Mouse (Mus musculus) forebrain, postnatal 0 days (tissue): ENCODE results near the gene Cldn5. TPM values are rescaled to one million over a fixed set of nuclear protein-coding genes. Genes with fewer than 3 reads are reported as not detected.

Experiments used
- ATAC-seq: fragments of 200-750 bp; cut with Nextera tagmentation; 2 replicates; pipeline ENCODE4 v1.8.0; 2017; ENCODE audit warnings: mild to moderate bottlenecking, moderate library complexity
- DNase-seq: peaks from one replicate; pipeline ENCODE4 v3.0.0-alpha.2; 2015
- H3K27ac ChIP-seq: fragments of 300-500 bp; sonication (generic); 2 replicates; pipeline ENCODE4 v1.5.1; 2014; ENCODE audit warnings: low read depth, mild to moderate bottlenecking, antibody characterized with exemption, low read length, moderate library complexity, mixed read lengths
- H3K27me3 ChIP-seq: fragments of 300-500 bp; sonication (generic); 2 replicates; pipeline ENCODE4 v1.6.1; 2014; ENCODE audit warnings: mild to moderate bottlenecking, low read length, mixed read lengths; ENCODE audit not compliant: insufficient read depth
- H3K36me3 ChIP-seq: fragments of 300-500 bp; sonication (generic); 2 replicates; pipeline ENCODE4 v1.6.1; 2014; ENCODE audit warnings: mild to moderate bottlenecking, moderate library complexity; ENCODE audit not compliant: insufficient read depth
- H3K4me1 ChIP-seq: fragments of 300-500 bp; sonication (generic); 2 replicates; pipeline ENCODE4 v1.6.1; 2014; ENCODE audit warnings: antibody characterized with exemption; ENCODE audit not compliant: insufficient read depth
- H3K4me2 ChIP-seq: fragments of 300-500 bp; sonication (generic); 2 replicates; pipeline ENCODE4 v1.6.1; 2014; ENCODE audit warnings: low read depth, mild to moderate bottlenecking, moderate library complexity
- H3K4me3 ChIP-seq: fragments of 300-500 bp; sonication (generic); 2 replicates; pipeline ENCODE4 v1.5.1; 2014; ENCODE audit warnings: low read depth, low read length, mixed read lengths
- H3K9ac ChIP-seq: fragments of 300-500 bp; sonication (generic); 2 replicates; pipeline ENCODE4 v1.6.1; 2014; ENCODE audit warnings: mild to moderate bottlenecking
- H3K9me3 ChIP-seq: fragments of 300-500 bp; sonication (generic); 2 replicates; pipeline ENCODE4 v1.6.1; 2016; ENCODE audit warnings: low read length
- CTCF ChIP-seq: sonication (generic); IDR thresholded peaks from 2 replicates; pipeline ENCODE4 v1.5.1; 2016; ENCODE audit warnings: antibody characterized with exemption, control low read depth, low read depth
- WGBS: fragments of 180-500 bp; shearing (Covaris S2); extraction: QIAGEN DNeasy Blood & Tissue Kit; methylation state at CpG from one replicate; pipeline ENCODE4 v1.1.7; 2014; 5-methylcytosine and 5-hydroxymethylcytosine counted together
- polyA plus RNA-seq: library from polyadenylated mRNA; unstranded; fragments of >200 nt; fragmentation: Nextera tagmentation; extraction: Ambion mirVana; gene quantifications from 2 replicates; pipeline ENCODE4 v1.2.1, GENCODE M21; 2015
- total RNA-seq: library from RNA; depleted of rRNA; stranded (reverse); fragments of >200 nt; gene quantifications from 2 replicates; pipeline ENCODE4 v1.2.3, GENCODE M21; 2014

Cldn5 gene
- total and polyA plus RNA-seq, 2 experiments from 2014 or later, result 126 to 182 TPM

GRCm38 (mm10) chr16:18773936-18774335, 2.7 kb upstream of the Cldn5 start:
- WGBS, result 34% methylated on average over 2 of the region's 2 CpGs
- Histone ChIP-seq H3K36me3 (no peaks in the 10 kb centered on the region), H3K9me3 (no peaks in the 10 kb centered on the region), H3K4me1 (0 out of 2 replicates have a peak, but pooled peaks cover 3% of the 10 kb centered on the region), H3K27ac (no peak overlapping the region), H3K9ac (no peak overlapping the region), H3K4me2 (no peak overlapping the region), H3K27me3 (peaks cover 32% of the 10 kb centered on the region), H3K4me3 (no peak overlapping the region)
- TF ChIP-seq CTCF, result no peak
- DNase-seq, result no peak
- no peak for ATAC-seq

- no peaks in the 10 kb centered on the region for H3K9me3 ChIP-seq
- ATAC-seq (no peak; the same call in 1 of the 2 replicates), DNase-seq (no peak)
- 25% methylated on average over 18 of the region's 18 CpGs for whole genome bisulfite sequencing
- H3K9ac ChIP-seq, result no peak overlapping the region
- 0 out of 2 replicates have a peak overlapping the region, but pooled peaks have one; percentile 3 for H3K4me2 ChIP-seq
- no peak for TF ChIP-seq CTCF
- H3K4me3 ChIP-seq, result peak overlapping the region; percentile 9; the same call in 1 of the 2 replicates
- H3K27ac ChIP-seq, result no peak overlapping the region
- 0 out of 2 replicates have a peak, but pooled peaks cover 3% of the 10 kb centered on the region for H3K4me1 ChIP-seq
- peaks cover 32% of the 10 kb centered on the region for H3K27me3 ChIP-seq
- no peaks in the 10 kb centered on the region for H3K36me3 ChIP-seq
Observed at GRCm38 (mm10) chr16:18775621-18776555, 759 bp upstream of the Cldn5 start.

GRCm38 (mm10) chr16:18777101-18778080, 744 bp downstream of the Cldn5 start:
- H3K4me3 ChIP-seq, result peak overlapping the region; percentile 41
- ATAC-seq (peak; percentile 72), DNase-seq (peak; percentile 25)
- WGBS, result 2% methylated on average over 80 of the region's 80 CpGs
- no peaks in the 10 kb centered on the region for H3K9me3 ChIP-seq
- peak overlapping the region; percentile 43 for H3K9ac ChIP-seq
- no peak for TF ChIP-seq CTCF
- H3K4me2 ChIP-seq, result peak overlapping the region; percentile 72
- peaks cover 32% of the 10 kb centered on the region for H3K27me3 ChIP-seq
- 0 out of 2 replicates have a peak overlapping the region, but pooled peaks have one; percentile 40 for H3K27ac ChIP-seq
- no peaks in the 10 kb centered on the region for H3K36me3 ChIP-seq
- 0 out of 2 replicates have a peak, but pooled peaks cover 3% of the 10 kb centered on the region for H3K4me1 ChIP-seq

GRCm38 (mm10) chr16:18778461-18778860, 1.8 kb downstream of the Cldn5 start:
- no peak for TF ChIP-seq CTCF
- Histone ChIP-seq H3K9ac (no peak overlapping the region), H3K27me3 (peaks cover 32% of the 10 kb centered on the region), H3K4me3 (peak overlapping the region; percentile 41; the same call in 1 of the 2 replicates), H3K4me1 (0 out of 2 replicates have a peak, but pooled peaks cover 3% of the 10 kb centered on the region), H3K36me3 (no peaks in the 10 kb centered on the region), H3K9me3 (no peaks in the 10 kb centered on the region), H3K4me2 (no peak overlapping the region), H3K27ac (no peak overlapping the region)
- ATAC-seq, result no peak
- no peak for DNase-seq
- WGBS, result 54% methylated on average over 2 of the region's 2 CpGs

GRCm38 (mm10) chr16:18781810-18782209, 5.2 kb downstream of the Cldn5 start:
- Histone ChIP-seq H3K27ac (no peak overlapping the region), H3K36me3 (no peaks in the 10 kb centered on the region), H3K4me2 (no peak overlapping the region), H3K4me1 (0 out of 2 replicates have a peak, but pooled peaks cover 3% of the 10 kb centered on the region), H3K9ac (no peak overlapping the region), H3K27me3 (peaks cover 21% of the 10 kb centered on the region), H3K9me3 (no peaks in the 10 kb centered on the region), H3K4me3 (no peak overlapping the region)
- TF ChIP-seq CTCF, result no peak
- WGBS, result 92% methylated on average over 10 of the region's 10 CpGs
- ATAC-seq, result no peak
- DNase-seq, result no peak

GRCm38 (mm10) chr16:18785025-18785424, 8.4 kb downstream of the Cldn5 start:
- Histone ChIP-seq H3K4me1 (no peaks in the 10 kb centered on the region), H3K27me3 (no peaks in the 10 kb centered on the region), H3K9me3 (no peaks in the 10 kb centered on the region), H3K36me3 (no peaks in the 10 kb centered on the region), H3K4me3 (no peak overlapping the region), H3K4me2 (no peak overlapping the region), H3K9ac (no peak overlapping the region), H3K27ac (no peak overlapping the region)
- ATAC-seq, result no peak
- TF ChIP-seq CTCF, result no peak
- no peak for DNase-seq
- WGBS, result 94% methylated on average over 7 of the region's 7 CpGs
